Mouse (Mus musculus): ENCODE results near the gene Ppm1e. TPM values are rescaled to one million over a fixed set of nuclear protein-coding genes. Genes with fewer than 3 reads are reported as not detected.

Ppm1e gene
- polyA plus RNA-seq (2016; fragmentation: Nextera tagmentation; extraction: Ambion mirVana): 5.4 and 9.2 TPM in 2 replicates

GRCm38 (mm10) chr11:87358331-87359261 lies at the start of gene Ppm1e:
Gene Ppm1e (minus strand): TSS chr11:87359023.
- peaks cover 23% of the 10 kb centered on the region; the same call in 1 of the 2 replicates for H3K27me3 ChIP-seq (ENCODE audit: insufficient read depth, poor library complexity, severe bottlenecking)
- H3K9me3 ChIP-seq: 0 out of 2 replicates have a peak, but pooled peaks cover 4% of the 10 kb centered on the region
- peaks cover 14% of the 10 kb centered on the region; the same call in 1 of the 2 replicates for H3K4me1 ChIP-seq (replicated peaks)
- H3K27ac ChIP-seq: peak within 1 kb of the TSS; percentile 83
- WGBS: under 1% methylated on average over 102 of the region's 104 CpGs
- peaks cover 13% of the 10 kb centered on the region for H3K36me3 ChIP-seq
- peak; percentile 88 for DNase-seq (ENCODE audit: low spot score)
- peak within 1 kb of the TSS; percentile 92 for H3K4me3 ChIP-seq

- Histone ChIP-seq H3K4me1 (replicated peaks) (peaks cover 12% of the 10 kb centered on the region), H3K9me3 (no peaks in the 10 kb centered on the region), H3K27ac (peak within 1 kb of the TSS; percentile 97), H3K4me3 (peak within 1 kb of the TSS; percentile 71), H3K36me3 (peaks cover 21% of the 10 kb centered on the region), H3K27me3 (ENCODE audit: insufficient read depth, poor library complexity, severe bottlenecking) (no peaks in the 10 kb centered on the region)
- no peak for DNase-seq (ENCODE audit: low spot score)
- WGBS: 79% methylated on average over 27 of the region's 27 CpGs
These were observed 46.1 kb upstream of the Ppm1e start, which contains the start of the genes Rad51c and Tex14 for GRCm38 (mm10) chr11:87404876-87405275. Gene Rad51c (minus strand): TSS chr11:87404954. Gene Tex14 (plus strand): TSS chr11:87405065.

DNA sequence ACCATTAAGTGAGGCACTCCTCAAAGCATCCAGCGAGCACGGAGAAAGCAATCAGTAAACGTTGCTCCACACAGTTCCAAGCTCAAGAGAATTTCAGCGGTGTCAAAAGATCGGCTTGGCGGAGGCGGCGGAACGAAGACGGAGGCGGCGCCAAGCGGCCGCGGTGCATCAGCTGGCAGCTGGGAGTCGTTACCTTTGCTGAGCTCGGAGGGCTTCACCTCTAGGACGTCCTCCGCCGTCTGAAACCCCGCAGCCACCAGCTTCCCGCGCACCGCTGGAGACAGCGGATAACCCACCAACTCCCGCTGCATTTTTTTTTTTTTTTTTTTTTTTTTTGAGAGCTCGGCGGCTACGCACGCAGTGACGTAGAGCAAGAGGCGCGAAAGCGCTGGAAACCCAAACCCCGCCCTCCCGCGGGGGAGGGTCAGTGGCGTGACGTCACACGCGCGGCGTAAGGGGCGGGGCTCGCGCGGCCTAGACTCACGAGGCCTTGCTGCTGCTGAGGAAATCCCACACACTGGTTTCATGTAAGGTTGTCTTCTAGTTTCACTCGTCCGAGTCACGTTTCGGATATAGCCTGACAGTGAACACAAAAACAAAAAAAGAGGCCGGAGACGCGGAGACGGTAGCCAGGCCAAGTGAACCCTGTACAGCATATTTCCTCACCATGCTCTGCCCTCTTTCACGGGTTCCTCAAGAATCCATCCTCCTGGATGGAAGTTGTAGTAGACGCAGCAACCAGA lies 45.5 kb upstream of the Ppm1e start:
- 2% methylated on average over 58 of the region's 58 CpGs for WGBS
- Histone ChIP-seq H3K4me1 (replicated peaks) (peaks cover 12% of the 10 kb centered on the region), H3K27ac (peak overlapping the region; percentile 97), H3K36me3 (peaks cover 21% of the 10 kb centered on the region), H3K4me3 (peak overlapping the region; percentile 71), H3K9me3 (no peaks in the 10 kb centered on the region), H3K27me3 (ENCODE audit: insufficient read depth, poor library complexity, severe bottlenecking) (no peaks in the 10 kb centered on the region)
- DNase-seq (ENCODE audit: low spot score): peak; percentile 97

GRCm38 (mm10) chr11:87398402-87398801 lies 39.6 kb upstream of the Ppm1e start:
- H3K4me1 ChIP-seq (replicated peaks): peaks cover 1% of the 10 kb centered on the region; the same call in 1 of the 2 replicates
- H3K27ac ChIP-seq: no peak overlapping the region
- no peak overlapping the region for H3K4me3 ChIP-seq
- no peak for DNase-seq (ENCODE audit: low spot score)
- 95% methylated on average over 2 of the region's 2 CpGs for WGBS
- H3K27me3 ChIP-seq (ENCODE audit: insufficient read depth, poor library complexity, severe bottlenecking): no peaks in the 10 kb centered on the region
- H3K36me3 ChIP-seq: peaks cover 53% of the 10 kb centered on the region
- H3K9me3 ChIP-seq: no peaks in the 10 kb centered on the region

DNA sequence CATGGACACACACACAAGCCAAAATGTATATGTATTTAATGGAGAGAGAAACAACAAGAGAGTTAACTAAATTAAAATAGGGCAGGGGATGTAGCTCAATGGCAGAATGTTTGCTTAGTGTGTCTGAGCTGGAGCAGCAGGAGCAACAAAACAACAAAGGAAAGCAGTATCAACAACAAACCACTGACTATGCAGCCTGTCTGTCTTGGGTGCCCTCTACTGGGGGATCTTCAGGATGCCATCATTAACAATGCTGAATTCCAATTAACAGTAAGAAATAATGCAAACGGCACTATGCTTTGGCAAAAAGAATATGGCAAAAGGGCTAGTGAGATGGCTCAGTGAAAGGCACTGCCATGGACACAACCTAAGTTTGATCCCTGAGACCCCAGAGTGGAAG lies 35.0 kb upstream of the Ppm1e start:
- Histone ChIP-seq H3K27me3 (ENCODE audit: insufficient read depth, poor library complexity, severe bottlenecking) (no peaks in the 10 kb centered on the region), H3K4me1 (replicated peaks) (no peaks in the 10 kb centered on the region), H3K4me3 (no peak overlapping the region), H3K27ac (peak overlapping the region; percentile 54; the same call in 1 of the 2 replicates), H3K9me3 (no peaks in the 10 kb centered on the region), H3K36me3 (peaks cover 53% of the 10 kb centered on the region)
- 55% methylated on average over 1 of the region's 1 CpGs for WGBS
- DNase-seq (ENCODE audit: low spot score): peak; percentile 8

GRCm38 (mm10) chr11:87385676-87386075 lies 26.9 kb upstream of the Ppm1e start:
- H3K27me3 ChIP-seq (ENCODE audit: insufficient read depth, poor library complexity, severe bottlenecking): no peaks in the 10 kb centered on the region
- WGBS: 98% methylated on average over 1 of the region's 1 CpGs
- peaks cover 20% of the 10 kb centered on the region; the same call in 1 of the 2 replicates for H3K36me3 ChIP-seq
- no peak overlapping the region for H3K4me3 ChIP-seq
- H3K27ac ChIP-seq: no peak overlapping the region
- DNase-seq (ENCODE audit: low spot score): no peak
- no peaks in the 10 kb centered on the region for H3K9me3 ChIP-seq
- no peaks in the 10 kb centered on the region for H3K4me1 ChIP-seq (replicated peaks)

DNA sequence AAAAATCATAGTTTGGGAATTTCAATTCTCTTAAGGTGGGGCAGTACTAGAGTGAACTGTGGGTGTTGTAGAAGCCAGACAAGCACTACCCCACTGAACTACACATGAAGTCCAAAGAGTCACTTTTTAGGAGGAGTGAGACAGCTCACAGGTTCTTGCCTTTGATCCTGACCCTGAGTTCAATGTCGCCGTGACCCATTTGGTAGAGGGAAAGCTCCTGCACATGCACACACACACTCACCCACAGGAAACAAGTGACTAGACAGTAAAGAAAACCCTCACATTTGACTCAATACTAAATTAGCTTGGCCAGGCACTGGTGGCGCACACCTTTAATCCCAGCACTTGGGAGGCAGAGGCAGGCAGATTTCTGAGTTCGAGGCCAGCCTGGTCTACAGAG lies 25.7 kb upstream of the Ppm1e start:
- no peak for DNase-seq (ENCODE audit: low spot score)
- H3K4me1 ChIP-seq (replicated peaks): no peaks in the 10 kb centered on the region
- H3K27ac ChIP-seq: no peak overlapping the region
- 96% methylated on average over 4 of the region's 4 CpGs for WGBS
- no peaks in the 10 kb centered on the region for H3K9me3 ChIP-seq
- H3K4me3 ChIP-seq: no peak overlapping the region
- H3K36me3 ChIP-seq: peaks cover 18% of the 10 kb centered on the region
- no peaks in the 10 kb centered on the region for H3K27me3 ChIP-seq (ENCODE audit: insufficient read depth, poor library complexity, severe bottlenecking)

GRCm38 (mm10) chr11:87367865-87368580 lies 9.2 kb upstream of the Ppm1e start:
- H3K9me3 ChIP-seq: 0 out of 2 replicates have a peak, but pooled peaks cover 4% of the 10 kb centered on the region
- H3K4me1 ChIP-seq (replicated peaks): no peaks in the 10 kb centered on the region
- no peaks in the 10 kb centered on the region for H3K27me3 ChIP-seq (ENCODE audit: insufficient read depth, poor library complexity, severe bottlenecking)
- WGBS: 77% methylated on average over 9 of the region's 9 CpGs
- H3K36me3 ChIP-seq: no peaks in the 10 kb centered on the region
- DNase-seq (ENCODE audit: low spot score): peak; percentile 7
- H3K27ac ChIP-seq: no peak overlapping the region
- H3K4me3 ChIP-seq: no peak overlapping the region

DNA sequence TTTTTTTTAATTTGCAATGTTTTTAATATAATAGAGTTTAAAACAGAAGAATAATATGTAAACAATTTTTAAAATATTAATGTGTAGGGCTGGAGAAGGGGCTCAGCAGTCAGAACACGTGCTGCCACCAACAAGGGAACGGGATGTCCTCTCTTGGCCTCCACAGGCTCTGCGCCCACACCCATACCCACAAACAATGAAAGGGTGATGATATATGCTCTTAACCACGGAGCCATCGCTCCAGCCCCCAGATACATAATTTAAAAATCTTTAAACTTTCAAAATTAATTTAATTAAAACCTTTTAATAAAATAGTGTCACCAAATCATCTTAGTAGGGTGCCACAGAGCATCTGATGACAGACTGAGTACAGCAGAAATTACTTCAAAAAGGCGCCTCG lies 8.2 kb upstream of the Ppm1e start:
- Histone ChIP-seq H3K36me3 (no peaks in the 10 kb centered on the region), H3K4me1 (replicated peaks) (no peaks in the 10 kb centered on the region), H3K9me3 (0 out of 2 replicates have a peak, but pooled peaks cover 4% of the 10 kb centered on the region), H3K27ac (no peak overlapping the region), H3K4me3 (no peak overlapping the region), H3K27me3 (ENCODE audit: insufficient read depth, poor library complexity, severe bottlenecking) (no peaks in the 10 kb centered on the region)
- 86% methylated on average over 7 of the region's 7 CpGs for WGBS
- no peak for DNase-seq (ENCODE audit: low spot score)

- no peak overlapping the region for H3K4me3 ChIP-seq
- no peak overlapping the region for H3K27ac ChIP-seq
- 93% methylated on average over 5 of the region's 5 CpGs for WGBS
- no peaks in the 10 kb centered on the region for H3K36me3 ChIP-seq
- no peak for DNase-seq (ENCODE audit: low spot score)
- H3K4me1 ChIP-seq (replicated peaks): no peaks in the 10 kb centered on the region
- 0 out of 2 replicates have a peak, but pooled peaks cover 4% of the 10 kb centered on the region for H3K9me3 ChIP-seq
- H3K27me3 ChIP-seq (ENCODE audit: insufficient read depth, poor library complexity, severe bottlenecking): 0 out of 2 replicates have a peak, but pooled peaks cover under 1% of the 10 kb centered on the region
These were observed 6.3 kb upstream of the Ppm1e start for GRCm38 (mm10) chr11:87365120-87365519.

- Histone ChIP-seq H3K9me3 (0 out of 2 replicates have a peak, but pooled peaks cover 4% of the 10 kb centered on the region), H3K4me1 (replicated peaks) (peaks cover 14% of the 10 kb centered on the region; the same call in 1 of the 2 replicates), H3K4me3 (peak overlapping the region; percentile 92), H3K27ac (peak overlapping the region; percentile 83), H3K27me3 (ENCODE audit: insufficient read depth, poor library complexity, severe bottlenecking) (peaks cover 23% of the 10 kb centered on the region; the same call in 1 of the 2 replicates), H3K36me3 (peaks cover 7% of the 10 kb centered on the region)
- WGBS: 17% methylated on average over 10 of the region's 10 CpGs
- no peak for DNase-seq (ENCODE audit: low spot score)
These were observed 414 bp upstream of the Ppm1e start for GRCm38 (mm10) chr11:87359262-87359612.
